Mouse (Mus musculus): ENCODE results near the gene Adh7. TPM values are rescaled to one million over a fixed set of nuclear protein-coding genes. Genes with fewer than 3 reads are reported as not detected.
A peak's percentile ranks its signal among the peaks of the same experiment; 100 is the strongest.

Adh7 gene
- total RNA-seq, 2 experiments from 2014 or later, result 0.10 TPM; not detected in 1

DNA sequence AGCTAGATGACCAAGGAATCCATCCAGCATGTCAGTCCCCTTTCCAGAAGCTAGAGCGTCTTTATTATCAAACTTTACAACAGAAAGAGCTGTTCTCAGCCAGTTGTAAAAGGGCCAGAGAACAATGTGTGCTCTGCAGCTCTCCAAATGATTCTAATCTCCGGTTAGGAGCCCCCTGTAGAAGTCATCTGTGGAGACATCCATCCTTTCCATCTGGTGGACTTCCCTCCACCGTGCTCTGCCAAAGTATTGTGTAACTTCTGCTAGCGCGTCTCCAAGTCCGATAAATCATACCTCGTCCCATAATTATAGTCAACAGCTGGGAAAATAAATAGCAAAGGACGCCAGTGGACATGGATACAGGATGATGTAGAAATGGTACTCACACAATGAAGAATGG lies 31.2 kb downstream of the Adh7 start:
- no peak for DNase-seq (ENCODE audit: low spot score in 2 of 2)

DNA sequence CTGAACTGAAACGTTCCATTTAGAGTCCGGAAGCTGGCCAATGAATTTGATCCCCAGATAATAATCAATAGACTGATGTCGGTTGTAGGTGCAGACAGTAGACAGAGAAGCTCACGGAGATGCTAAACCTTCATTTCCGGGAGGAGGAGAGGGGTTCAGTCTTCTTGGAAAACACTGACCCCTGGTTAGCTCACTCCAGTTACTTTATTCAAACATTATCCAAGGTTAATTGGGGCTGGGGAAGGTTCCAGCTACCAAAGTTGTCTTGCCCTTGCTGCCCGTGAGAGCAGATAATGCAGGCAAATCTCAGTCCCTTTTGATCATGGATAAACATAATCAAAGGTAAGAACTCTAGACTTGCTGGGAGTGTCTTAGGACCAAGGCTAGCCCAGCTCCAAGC lies 33.6 kb downstream of the Adh7 start:
- no peak for DNase-seq (ENCODE audit: low spot score in 2 of 2)

DNA sequence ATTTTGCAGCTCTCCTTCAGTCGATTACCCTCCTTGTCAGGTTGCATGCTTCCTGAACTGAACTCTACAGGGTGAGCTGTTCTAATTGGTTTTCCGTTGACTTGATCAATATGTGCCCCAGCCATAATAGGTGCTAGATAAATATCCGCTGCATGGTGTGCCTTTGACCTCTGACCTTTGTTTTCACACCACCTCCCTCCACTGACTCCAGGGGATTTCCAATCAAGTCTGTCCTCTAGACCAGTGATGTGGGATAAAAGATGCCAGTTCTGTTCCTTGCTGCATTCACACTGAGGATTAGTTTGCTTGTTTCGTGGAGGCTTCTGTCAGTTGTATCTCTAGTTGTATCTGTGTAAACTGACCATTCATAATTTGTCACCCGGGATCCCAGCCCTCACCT lies 36.6 kb downstream of the Adh7 start:
- no peak for DNase-seq (ENCODE audit: low spot score in 2 of 2)

DNA sequence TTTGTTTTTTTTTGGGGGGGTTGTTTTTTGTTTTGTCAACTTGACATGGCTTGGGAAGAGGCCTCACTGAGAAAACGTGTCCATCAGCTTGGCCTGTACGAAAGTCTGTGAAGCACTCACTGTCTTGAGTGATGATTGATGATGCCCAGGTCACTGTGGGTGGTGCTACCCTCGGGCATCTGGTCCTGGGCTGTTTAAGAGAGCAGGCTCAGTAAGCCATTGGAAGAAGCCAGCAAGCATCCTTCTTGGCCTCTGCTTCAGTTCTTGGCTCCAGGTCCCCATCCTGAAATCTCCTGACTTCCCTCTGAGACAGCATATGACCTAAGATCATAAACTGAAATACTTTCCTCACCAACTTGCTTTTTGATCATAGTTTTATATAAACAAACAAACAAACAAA lies 37.8 kb downstream of the Adh7 start:
- DNase-seq (ENCODE audit: low spot score in 2 of 2), result no peak

DNA sequence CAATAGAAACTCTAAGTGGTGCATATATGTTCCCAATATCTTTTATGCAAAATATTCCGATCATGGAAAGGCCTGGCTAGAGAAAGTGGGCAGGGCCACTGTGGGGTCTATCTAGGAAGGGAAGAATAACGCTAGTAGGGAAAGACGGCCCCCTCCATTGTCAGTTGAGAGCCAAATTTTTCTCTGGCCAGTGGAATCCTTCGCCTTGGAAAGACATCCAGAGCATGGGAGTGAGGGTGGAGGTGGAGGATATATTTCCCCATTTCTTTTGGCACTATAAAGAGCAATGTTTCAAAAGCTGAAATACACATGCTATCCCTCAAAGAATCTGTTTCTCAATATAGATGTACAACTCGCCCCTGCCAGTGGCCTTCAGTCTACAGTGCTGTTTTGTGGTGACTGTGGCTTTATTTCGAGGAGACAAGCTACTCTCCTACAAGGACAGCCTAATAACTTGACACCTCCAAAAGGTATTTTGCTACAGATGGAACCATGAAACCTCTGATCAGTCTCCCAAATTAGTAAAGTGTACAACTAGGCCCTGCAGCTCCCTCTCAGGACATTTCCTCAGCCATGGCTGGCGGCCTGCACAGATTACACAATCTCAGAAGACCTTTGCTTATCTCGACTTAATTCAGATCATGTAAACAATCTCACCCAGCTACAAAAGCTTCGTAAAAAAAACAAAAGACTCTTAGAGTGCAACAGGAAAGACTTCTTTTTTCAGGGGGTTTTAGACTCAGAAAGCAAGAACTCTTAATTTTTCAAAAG lies 38.4 kb downstream of the Adh7 start:
- DNase-seq (ENCODE audit: low spot score in 2 of 2), result no peak

DNA sequence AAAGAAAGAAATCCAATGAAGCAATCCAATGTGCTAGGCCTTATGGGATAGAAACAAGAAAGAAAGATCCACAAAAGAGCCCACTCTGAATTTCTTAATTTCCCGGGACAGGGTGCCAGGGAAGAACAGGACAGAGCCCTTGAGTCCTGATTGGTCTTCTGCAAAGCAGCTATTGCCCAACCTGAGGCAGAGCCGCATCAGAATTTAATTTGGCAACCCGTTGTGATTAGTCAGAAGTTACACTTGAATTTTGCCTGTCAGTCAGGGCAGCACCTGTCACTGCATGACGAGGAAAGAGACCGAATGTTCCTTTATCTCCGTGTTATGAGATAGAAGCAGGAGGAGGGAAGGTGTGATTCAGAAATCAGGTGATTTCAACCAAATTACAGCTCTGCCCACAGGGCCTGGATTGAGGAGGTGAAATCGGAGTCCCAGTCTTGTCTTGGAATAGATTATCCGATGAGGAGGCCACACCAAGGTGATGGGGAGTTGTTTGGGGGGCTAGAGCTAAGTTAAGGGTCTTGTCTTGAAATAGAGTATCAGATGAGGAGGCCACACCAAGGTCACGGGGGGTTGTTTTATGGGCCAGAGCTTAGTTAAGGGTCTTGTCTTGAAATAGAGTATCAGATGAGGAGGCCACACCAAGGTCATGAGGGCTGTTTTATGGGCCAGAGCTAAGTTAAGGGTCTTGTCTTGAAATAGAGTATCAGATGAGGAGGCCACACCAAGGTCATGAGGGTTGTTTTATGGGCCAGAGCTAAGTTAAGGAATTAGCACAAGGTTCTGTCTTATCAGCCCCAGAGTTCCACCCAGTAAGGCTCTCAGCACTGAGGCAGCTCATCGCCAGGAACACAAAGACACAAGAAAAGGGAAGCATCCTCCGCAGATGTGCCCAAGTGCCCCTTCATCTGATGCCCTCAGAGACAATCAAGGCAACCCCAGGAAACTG lies 43.4 kb downstream of the Adh7 start, which contains the start of gene Adh1:
Gene Adh1 (plus strand): TSS at position 271 of the 949 bp plus-strand sequence.
- no peak for DNase-seq (ENCODE audit: low spot score in 2 of 2)

DNA sequence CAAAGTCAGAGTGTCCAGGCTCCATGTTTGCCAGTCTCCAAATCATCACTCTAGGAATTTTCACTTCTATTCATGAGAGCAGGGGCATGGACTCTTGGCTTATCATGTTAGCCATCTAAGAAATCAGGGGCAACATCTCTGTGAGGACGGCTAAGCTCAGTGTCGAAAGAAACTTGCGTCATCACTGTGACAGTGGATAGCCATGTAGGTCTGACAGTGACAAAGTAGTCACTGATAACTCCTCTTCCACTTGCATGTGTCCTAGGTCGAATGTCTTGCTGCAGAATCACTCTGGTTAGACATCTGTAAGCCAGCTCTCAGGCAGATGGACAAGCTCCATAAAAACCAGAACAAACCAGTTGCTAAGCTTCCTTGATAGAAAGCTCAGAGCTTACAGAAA lies 45.0 kb downstream of the Adh7 start:
- no peak for DNase-seq (ENCODE audit: low spot score in 2 of 2)

DNA sequence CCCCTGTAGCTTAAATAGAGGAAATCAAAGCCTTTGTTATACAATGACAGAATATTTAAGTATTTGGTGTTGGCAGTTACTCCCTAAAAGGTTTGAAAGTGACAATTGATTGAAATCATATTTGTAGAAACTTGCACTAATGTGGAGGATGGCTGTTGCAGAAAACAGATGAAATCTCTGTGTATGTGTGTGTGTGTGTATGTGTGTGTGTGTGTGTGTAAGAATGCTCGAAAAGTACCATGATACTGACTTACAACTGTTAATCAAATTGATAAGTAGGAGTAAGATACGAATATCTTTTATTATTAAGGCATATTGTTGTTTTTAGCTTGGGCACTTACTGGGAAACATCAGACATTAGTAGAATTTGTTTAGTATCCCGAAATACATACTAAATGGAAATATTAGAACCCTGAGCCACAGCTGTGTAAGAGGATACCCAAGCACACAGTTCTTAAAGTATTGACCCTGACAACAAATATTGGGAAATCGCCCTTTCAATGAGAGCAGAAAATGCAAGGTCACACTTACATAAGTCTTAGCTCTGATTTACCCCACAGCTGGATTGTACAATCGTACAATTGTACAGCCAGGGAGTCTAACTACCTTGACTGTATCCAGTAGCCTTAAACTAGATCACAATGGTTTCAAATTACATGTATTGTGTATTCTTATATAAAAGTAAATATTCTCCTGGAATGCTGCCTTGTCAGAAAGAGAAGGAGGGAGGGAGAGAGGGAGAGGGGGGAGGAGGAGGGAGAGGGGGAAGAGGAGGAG lies 45.8 kb downstream of the Adh7 start:
- DNase-seq (ENCODE audit: low spot score in 2 of 2), result no peak

DNA sequence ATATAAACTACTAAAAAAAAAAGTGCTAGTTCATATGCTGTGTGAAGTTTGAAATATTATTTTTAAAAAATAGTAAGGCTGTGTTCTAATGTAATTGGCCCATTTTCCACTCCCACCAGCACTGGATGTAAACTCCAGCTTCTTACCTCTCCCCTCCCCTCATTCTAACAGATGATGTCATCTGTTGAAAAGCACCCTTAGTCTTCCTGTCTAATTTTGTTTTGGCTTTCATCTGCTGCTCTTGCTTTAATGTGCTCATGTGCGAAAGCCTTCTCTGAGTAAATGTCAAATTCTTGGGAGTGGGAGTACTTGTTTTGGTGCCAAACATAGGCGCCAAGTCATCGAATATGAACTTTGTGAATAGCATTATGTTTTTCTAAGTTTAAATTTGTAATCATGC lies 47.1 kb downstream of the Adh7 start:
- DNase-seq (ENCODE audit: low spot score in 2 of 2), result peak in 1 of 2 experiments; percentile 19

DNA sequence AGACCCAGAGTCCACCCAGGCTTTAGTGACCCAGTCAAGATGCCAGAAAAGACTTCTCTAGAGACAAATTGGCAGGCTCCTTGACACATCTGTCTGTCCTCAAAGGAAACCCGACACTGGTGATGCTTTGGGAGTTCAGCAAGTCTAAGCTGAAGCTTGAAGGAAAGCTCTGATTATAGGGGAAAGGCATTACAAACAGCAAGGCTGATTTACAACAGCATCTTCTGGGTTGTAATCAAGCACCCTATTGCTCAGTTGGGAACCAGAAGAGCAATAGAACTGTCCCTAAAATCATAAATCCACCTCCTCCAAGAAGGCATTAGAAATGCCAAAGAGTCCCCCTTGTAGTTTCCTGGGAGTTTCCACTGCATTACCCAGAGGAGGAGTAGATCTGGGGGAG lies 52.9 kb downstream of the Adh7 start:
- DNase-seq (ENCODE audit: low spot score in 2 of 2), result no peak

DNA sequence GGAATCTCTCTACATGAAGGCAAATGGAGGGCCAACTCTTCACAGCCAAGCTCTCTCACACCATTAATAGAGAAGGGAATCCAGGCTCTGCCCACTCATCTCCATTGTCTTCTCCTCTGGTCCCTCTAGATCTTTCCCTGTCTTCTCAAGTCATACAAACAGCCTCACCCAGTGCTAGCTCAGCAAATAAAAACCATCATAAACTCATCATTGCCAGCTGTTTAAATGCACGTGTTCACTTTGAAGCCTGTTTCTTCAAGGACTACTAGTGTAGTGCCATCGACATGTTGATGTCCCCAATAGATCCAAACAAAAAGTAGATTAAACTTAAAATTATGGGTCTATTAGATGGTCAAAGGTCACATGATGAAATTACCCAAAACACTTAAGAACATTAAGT lies 53.7 kb downstream of the Adh7 start:
- DNase-seq (ENCODE audit: low spot score in 2 of 2), result no peak

DNA sequence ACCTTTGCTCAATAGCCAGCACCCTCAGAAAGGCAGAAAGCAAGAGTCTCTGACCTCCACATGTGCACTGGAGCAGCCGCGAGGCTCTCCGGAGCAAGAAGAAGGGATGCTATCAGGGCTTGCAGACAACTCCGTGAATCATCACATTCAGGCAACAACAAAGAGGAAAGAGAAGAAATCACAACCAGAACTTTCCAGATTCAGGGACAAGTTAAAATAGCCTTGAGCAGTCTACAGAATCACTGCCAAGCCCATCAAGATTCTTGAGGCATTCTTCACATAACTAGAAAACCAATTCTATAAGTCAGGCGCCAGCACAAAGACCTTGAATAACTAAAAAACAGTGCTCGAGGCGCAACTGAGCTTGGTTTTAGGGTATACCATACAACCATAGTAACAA lies 55.5 kb downstream of the Adh7 start:
- DNase-seq (ENCODE audit: low spot score in 2 of 2), result no peak

DNA sequence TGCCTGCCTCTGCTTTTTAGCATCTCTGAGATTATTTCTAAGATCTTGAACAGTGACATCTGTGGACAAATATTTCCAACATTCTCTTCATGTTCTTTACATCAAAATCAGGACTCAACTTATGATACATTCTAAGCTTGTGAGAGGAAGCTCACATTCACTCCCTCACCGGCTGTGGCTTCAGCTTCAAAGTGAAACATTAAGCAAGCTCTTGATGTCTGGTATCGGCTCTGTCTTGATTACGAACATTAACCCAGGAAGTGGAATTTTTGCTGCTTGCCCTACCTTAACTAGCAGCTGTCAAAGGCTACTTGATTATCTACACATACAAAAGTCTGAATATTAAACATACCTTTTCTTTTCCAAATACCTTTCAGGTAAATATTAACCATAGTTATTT lies 57.5 kb downstream of the Adh7 start:
- DNase-seq (ENCODE audit: low spot score in 2 of 2), result no peak

DNA sequence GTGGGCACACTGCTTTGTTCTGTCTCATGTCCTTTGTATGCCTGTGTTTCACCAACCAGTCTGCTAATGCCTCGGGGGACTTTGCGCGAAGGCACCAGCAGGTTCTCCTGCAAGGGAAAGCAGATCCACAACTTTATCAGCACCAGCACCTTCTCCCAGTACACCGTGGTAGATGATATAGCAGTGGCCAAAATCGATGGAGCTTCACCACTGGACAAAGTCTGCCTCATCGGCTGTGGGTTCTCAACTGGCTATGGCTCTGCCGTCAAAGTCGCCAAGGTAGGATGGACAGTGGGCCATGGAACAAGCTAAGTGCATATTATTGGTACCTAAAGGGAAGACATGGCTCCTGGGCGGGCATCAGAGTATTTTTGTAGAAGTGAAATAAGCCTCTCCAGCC lies 65.0 kb downstream of the Adh7 start:
- DNase-seq (ENCODE audit: low spot score in 2 of 2), result no peak

Other genes with a start within 250 kb of the Adh7 start
- gene Dapp1, start 236.2 kb upstream of the Adh7 start, total RNA-seq (2021), result 1 to 10 TPM; 5.0 to 5.1 TPM
- 1 to 10 TPM; 1.3 to 1.8 TPM for gene 1110002E22Rik, start 152.7 kb upstream of the Adh7 start, total RNA-seq (2021)
- gene Gm5105, start 150.4 kb upstream of the Adh7 start, total RNA-seq (2021), result not detected
- 1 to 10 TPM; 4.6 to 5.1 TPM for gene Trmt10a, start 74.3 kb upstream of the Adh7 start, total RNA-seq (2021)
- gene Mttp, start 72.8 kb upstream of the Adh7 start, total RNA-seq (2021), result 1 to 10 TPM; 6.8 to 7.1 TPM
- not detected for gene 4930579F01Rik, start 23.9 kb upstream of the Adh7 start, total RNA-seq (2021)
- gene Adh1, start 43.2 kb downstream of the Adh7 start, total RNA-seq (2021), result under 1 TPM; 0.53 to 0.74 TPM
- gene Adh6a, start 95.5 kb downstream of the Adh7 start, total RNA-seq (2021), result not detected
- under 1 TPM in 1 of 2 experiments, not detected in 1; 0.17 TPM for gene Adh6b, start 124.0 kb downstream of the Adh7 start, total RNA-seq (2021)
- gene Adh4, start 197.7 kb downstream of the Adh7 start, total RNA-seq (2021), result not detected
- 10 to 100 TPM; 64.0 to 72.6 TPM for gene Adh5, start 225.3 kb downstream of the Adh7 start, total RNA-seq (2021)

All from layer of hippocampus, adult 18-20 months (tissue).